Mouse (Mus musculus) CD4-positive, CD25-positive, alpha-beta regulatory T cell, adult 2 months (primary cell): Measurements from ENCODE around the gene Rsg1.
A peak's percentile ranks its signal among the peaks of the same experiment; 100 is the strongest.

Source experiments
- DNase-seq: peaks from one replicate; pipeline ENCODE4 v3.0.0-alpha.2; 2012; ENCODE audit warnings: low read depth, low spot score

Gene Rsg1

GRCm38 (mm10) chr4:141246998-141247350 lies 33.2 kb downstream of the Rsg1 start:
- no peak for DNase-seq

- DNase-seq, result no peak
Measured at GRCm38 (mm10) chr4:141247776-141248613, 34.2 kb downstream of the Rsg1 start.

DNA sequence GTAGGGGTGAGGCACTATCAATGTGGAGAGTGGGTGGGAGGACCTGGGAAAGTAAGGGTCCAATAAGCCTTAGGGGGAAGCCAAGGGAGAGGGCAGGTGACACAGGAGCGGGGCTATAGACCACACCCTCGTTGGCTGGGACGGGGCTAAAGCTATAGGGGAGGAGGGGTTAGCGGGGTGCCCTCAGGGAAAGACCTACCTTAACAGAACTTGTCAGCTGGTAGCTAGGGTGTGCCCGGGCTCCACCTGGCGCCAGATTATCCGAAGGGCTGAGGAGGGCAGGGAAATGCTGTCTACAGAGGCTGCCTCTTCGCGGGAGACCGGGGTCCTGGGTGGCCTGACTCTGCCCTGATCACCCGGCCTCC lies 34.8 kb downstream of the Rsg1 start:
- no peak for DNase-seq

- DNase-seq, result no peak
Measured at GRCm38 (mm10) chr4:141249383-141249782, 35.6 kb downstream of the Rsg1 start.

- no peak for DNase-seq
Measured at GRCm38 (mm10) chr4:141251071-141251470, 37.3 kb downstream of the Rsg1 start.

DNA sequence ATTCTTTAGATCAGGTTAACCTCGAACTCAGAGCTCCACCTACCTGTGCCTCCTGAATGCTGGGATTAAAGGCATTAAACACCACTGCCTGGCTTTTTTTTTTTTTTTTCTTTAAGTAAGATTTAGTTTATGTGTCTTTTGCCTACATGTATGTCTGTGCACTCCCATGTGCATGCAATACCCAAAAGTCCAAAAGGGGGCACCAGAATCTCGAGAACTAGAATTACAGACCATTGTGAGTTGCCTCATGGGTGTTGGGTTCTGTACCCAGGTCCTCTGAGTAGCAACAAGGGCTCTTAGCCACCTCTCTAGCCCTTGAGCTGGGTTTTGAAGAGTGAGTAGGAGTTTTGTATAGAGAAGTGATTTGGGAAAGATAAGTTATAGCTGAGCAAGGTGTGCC lies 38.9 kb downstream of the Rsg1 start:
- DNase-seq, result no peak

- no peak for DNase-seq
Measured at GRCm38 (mm10) chr4:141254234-141254633, 40.5 kb downstream of the Rsg1 start.

DNA sequence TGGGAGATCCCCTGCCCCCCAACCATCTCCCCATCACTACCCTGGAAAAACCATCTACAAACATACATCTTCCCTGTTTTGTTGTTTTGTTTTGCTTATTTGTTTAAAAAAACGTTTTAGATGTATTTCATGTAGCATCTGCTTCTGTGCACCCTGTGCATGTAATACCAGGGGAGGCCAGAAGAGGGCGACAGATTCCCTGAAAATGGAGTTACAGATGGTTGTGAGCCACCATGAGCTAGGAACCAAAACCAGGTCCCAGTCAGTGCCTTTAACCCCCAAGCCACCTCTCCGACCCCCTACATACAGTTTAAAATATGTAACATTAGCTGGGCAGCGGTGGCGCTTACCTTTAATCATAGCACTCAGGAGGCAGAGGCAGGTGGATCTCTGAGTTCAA lies 43.7 kb downstream of the Rsg1 start:
- peak; percentile 56 for DNase-seq

GRCm38 (mm10) chr4:141259413-141259812 lies 45.7 kb downstream of the Rsg1 start:
- no peak for DNase-seq

DNA sequence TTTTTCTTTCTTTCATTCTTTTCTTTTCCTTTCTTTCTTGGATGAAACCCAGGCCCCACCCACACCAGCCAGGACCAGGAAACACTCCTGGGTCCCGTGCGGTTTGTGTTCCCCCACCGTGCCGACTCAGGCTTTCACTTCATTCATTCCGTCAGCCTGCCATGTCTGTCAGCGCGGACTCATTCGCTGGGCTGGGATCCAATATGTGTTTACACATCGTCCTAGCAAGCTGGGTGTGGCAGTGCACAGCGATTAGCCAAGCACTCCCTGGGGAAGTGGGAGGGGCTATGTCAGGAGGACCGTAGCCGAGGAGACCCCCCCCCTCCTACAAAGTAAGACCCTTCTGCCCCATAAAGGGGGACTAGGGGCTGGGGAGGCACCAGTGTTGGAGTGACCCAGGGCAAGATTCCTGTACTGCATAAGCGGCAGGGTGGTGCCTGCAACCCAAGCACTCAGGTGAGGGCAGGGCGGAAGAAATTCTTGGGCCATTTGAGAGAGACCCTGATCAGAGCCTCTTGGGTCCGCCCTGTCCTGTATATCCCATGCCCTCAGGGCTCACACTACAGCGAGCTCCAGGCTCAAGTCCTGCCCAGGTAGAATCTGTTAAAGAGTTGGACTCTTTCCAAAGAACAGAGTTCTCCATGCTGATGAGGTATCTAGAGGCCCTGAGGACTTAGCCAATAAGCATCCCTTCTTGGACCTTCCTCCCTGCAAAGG lies 46.4 kb downstream of the Rsg1 start:
- no peak for DNase-seq

- DNase-seq, result no peak
Measured at GRCm38 (mm10) chr4:141262906-141263637, 49.3 kb downstream of the Rsg1 start.

DNA sequence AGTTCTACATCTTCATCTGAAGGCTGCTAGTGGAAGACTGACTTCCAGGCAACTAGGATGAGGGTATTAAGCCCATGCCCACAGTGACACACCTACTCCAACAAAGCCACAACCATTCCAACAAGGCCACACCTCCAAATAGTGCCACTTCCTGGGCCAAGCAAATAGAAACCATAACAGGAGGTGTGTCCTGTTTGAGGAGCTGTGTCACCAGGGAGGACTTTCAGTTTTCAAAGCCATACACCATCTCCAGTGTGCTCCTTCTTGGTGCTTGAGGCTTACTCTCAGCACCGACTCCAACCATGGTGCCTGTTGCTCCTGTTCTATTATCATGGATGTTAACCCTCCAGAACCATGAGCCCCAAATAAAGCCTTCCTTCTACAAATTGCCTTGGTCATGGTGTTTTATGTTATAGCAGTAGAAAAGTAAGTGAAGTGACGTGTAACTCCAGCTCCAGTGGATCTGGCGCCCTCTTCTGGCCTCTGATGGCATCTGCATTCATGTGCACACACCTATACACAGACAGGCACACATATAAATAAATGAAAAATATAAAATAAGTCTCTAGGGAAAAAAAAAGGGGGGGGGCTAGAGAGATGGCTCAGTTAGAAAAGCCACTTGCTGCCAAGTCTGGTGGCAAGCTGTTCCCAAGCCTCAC lies 52.4 kb downstream of the Rsg1 start:
- peak; percentile 30 for DNase-seq

DNA sequence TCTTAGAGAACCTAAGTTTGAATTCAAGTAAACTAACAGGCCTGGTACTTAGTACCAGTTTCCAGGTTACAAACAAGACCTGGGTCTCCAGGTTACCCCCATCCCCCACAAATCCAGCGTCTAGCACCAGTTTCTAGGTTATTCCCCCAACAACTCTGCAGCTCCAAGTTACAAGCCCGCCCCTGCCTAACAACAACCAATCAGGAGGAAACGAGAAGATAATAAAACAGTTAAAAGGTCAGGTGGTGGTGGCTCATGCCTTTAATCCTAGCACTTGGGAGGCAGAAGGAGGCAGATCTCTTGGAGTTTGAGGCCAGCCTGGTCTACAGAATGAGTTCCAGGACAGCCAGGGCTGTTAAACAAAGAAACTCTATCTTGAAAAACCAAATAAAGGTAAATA lies 53.5 kb downstream of the Rsg1 start:
- no peak for DNase-seq

DNA sequence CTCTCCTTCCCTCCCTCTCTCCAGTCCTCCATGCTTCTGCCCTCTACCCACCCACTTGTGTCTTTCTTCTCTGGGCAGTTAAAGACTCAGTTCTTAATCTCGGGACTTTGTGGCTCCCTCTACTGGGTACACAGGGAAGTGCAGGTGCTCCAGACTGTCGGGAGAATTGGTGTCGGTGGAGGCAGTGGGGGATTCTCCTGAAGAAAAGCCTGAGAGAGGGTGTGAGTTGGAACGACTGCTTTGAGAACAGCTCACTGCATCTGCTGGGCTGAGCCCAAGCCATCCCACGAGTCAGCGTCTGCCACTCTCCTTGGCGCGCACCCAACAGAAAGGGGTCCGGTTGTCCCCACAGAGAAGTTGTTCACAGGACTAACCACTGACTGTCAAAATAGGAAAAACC lies 54.1 kb downstream of the Rsg1 start:
- DNase-seq, result peak; percentile 65

GRCm38 (mm10) chr4:141268350-141268749 lies 54.6 kb downstream of the Rsg1 start:
- DNase-seq, result peak; percentile 28

DNA sequence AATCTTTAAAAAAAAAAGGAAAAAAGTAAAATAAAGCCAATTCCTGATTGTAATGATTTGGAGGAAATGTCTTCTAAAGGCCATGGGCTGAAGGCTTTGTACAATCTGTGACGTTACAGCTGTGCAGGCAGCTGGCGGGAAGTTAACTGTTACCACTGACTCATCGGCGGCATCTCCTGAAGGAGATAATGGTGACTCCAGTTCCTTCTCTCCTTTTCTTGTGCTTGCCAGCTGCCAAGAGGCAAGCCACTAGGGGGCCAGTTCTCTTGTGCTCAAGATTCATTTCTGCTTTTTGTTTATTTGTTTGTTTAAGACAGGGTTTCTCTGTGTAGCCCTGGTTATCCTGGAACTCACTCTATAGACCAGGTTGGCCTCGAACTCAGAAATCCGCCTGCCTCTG lies 55.3 kb downstream of the Rsg1 start:
- no peak for DNase-seq

DNA sequence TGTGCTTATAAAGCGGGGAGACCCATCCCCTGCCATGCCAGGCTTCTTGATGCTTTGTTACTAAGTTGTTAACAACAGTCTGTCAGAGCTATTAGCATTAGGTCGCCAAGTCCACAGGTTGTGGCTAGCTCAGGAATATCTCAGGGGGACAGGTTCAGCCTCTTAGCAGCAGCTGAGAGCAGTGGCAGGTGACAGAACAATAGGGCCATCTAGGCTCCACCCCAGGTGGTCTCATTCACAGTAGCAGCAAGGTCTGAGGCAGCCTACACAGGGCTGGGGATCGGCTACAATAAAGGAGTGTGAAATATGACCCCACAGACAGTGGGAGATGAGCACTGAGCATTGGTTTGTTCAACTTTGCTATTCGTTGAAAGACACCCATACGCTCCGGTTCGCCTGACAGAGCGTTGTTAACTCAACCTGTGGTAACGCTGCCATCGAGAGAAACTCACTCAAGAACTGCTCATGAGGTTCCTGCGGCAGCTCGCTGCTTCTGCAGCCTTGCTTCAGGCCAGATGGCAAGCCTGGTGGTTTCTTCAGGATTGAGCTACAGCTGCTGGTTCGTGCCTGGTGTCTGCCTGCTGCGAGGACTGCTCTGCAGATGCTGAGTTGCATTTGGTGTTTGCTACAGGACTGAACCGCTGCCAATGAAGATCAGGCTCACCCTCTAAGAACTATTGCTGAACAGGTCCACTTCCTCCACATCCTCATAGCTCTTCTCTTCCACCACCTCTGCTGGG lies 56.6 kb downstream of the Rsg1 start:
- no peak for DNase-seq

GRCm38 (mm10) chr4:141271228-141271627 lies 57.5 kb downstream of the Rsg1 start:
- DNase-seq, result no peak

- DNase-seq, result no peak
Measured at GRCm38 (mm10) chr4:141271721-141272120, 58.0 kb downstream of the Rsg1 start.

DNA sequence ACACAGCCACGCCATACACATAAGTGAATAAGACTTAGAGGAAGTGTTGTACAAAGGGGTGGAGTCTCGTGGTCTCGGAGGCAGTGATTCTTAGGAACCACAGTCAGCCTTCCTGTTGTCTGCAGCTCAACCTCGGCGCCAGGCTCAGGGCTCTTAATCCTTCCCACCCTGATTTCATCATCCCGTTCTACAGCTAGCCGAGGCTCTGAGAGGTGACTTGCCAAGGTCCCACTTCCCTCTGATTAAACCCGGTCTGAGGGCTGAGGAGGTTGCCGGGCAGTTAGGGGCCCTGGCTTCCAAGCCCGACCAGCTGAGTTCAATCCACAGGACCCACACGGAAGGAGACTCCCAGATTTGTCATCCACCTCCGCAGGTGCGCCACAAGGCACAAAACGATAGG lies 59.1 kb downstream of the Rsg1 start:
- DNase-seq, result peak; percentile 70

GRCm38 (mm10) chr4:141273296-141273695 lies 59.5 kb downstream of the Rsg1 start:
- DNase-seq, result peak; percentile 88
